Mouse (Mus musculus): Measurements from ENCODE around the gene Hivep1.

GRCm38 (mm10) chr13:42041203-42041602 is 10.6 kb upstream of the Hivep1 start:
- TF ChIP-seq CTCF (IDR thresholded peaks at IDR 0.05; ENCODE audit: low read depth) (no peak), EP300 (IDR thresholded peaks at IDR 0.05; ENCODE audit: low read depth) (no peak)
